Mouse (Mus musculus) heart, postnatal 0 days (tissue): ENCODE measurements around the gene Gpr119. TPM values are rescaled to one million over a fixed set of nuclear protein-coding genes. Genes with fewer than 3 reads are reported as not detected.

ENCODE experiments used
- ATAC-seq: fragments of 200-750 bp; cut with Nextera tagmentation; 2 replicates; pipeline ENCODE4 v1.8.0; 2017; ENCODE audit warnings: low read depth, moderate number of reproducible peaks, moderate library complexity; ENCODE audit not compliant: insufficient read depth
- DNase-seq: peaks from one replicate; pipeline ENCODE4 v3.0.0-alpha.2; 2016; ENCODE audit warnings: low spot score
- H3K27ac ChIP-seq: fragments of 300-500 bp; sonication (generic); 2 replicates; pipeline ENCODE4 v1.5.1; 2014; ENCODE audit warnings: low read depth, mild to moderate bottlenecking
- H3K27me3 ChIP-seq: fragments of 300-500 bp; sonication (generic); 2 replicates; pipeline ENCODE4 v1.6.1; 2014; ENCODE audit warnings: low read length, mixed read lengths; ENCODE audit not compliant: control insufficient read depth, insufficient read depth
- H3K36me3 ChIP-seq: fragments of 300-500 bp; sonication (generic); replicated peaks from 2 replicates; pipeline ENCODE4 v1.6.1; 2014; ENCODE audit warnings: low read length, mixed read lengths; ENCODE audit not compliant: control insufficient read depth, insufficient read depth
- H3K4me1 ChIP-seq: fragments of 300-500 bp; sonication (generic); 2 replicates; pipeline ENCODE4 v1.6.1; 2014; ENCODE audit warnings: antibody characterized with exemption; ENCODE audit not compliant: control insufficient read depth, insufficient read depth
- H3K4me2 ChIP-seq: fragments of 300-500 bp; sonication (generic); 2 replicates; pipeline ENCODE4 v1.6.1; 2014; ENCODE audit warnings: low read depth, mild to moderate bottlenecking, low read length, moderate library complexity
- H3K4me3 ChIP-seq: fragments of 300-500 bp; sonication (generic); 2 replicates; pipeline ENCODE4 v1.5.1; 2014; ENCODE audit warnings: low read depth, low read length
- H3K9ac ChIP-seq: fragments of 300-500 bp; sonication (generic); replicated peaks from 2 replicates; pipeline ENCODE4 v1.6.1; 2014; ENCODE audit warnings: low read depth, low read length, mixed read lengths
- H3K9me3 ChIP-seq: fragments of 300-500 bp; sonication (generic); replicated peaks from 2 replicates; pipeline ENCODE4 v1.6.1; 2016; ENCODE audit warnings: low read length; ENCODE audit not compliant: control insufficient read depth
- CTCF ChIP-seq: IDR thresholded peaks from 2 replicates; pipeline ENCODE4 v1.5.1; 2016; ENCODE audit warnings: antibody characterized with exemption, control low read depth, low read depth
- EP300 ChIP-seq: IDR thresholded peaks from 2 replicates; pipeline ENCODE4 v1.6.1; 2016; ENCODE audit warnings: antibody characterized with exemption, low read depth
- WGBS: fragments of 180-500 bp; shearing (Covaris S2); extraction: QIAGEN DNeasy Blood & Tissue Kit; methylation state at CpG from one replicate; pipeline ENCODE4 v1.1.7; 2014; 5-methylcytosine and 5-hydroxymethylcytosine counted together
- microRNA-seq: library from miRNA; unstranded; fragments of <30 nt; microRNA quantifications from one replicate; pipeline ENCODE4, GENCODE M21; 2016
- polyA plus RNA-seq: library from polyadenylated mRNA; unstranded; fragments of >200 nt; fragmentation: Nextera tagmentation; extraction: Ambion mirVana; gene quantifications from 2 replicates; pipeline ENCODE4 v1.2.1, GENCODE M21; 2015
- total RNA-seq: library from RNA; depleted of rRNA; stranded (reverse); fragments of >200 nt; gene quantifications from 2 replicates; pipeline ENCODE4 v1.2.3, GENCODE M21; 2014; ENCODE audit warnings: low replicate concordance; rRNA removed

Gpr119 gene
- total and polyA plus RNA-seq, 2 experiments from 2014 or later, result not detected

DNA sequence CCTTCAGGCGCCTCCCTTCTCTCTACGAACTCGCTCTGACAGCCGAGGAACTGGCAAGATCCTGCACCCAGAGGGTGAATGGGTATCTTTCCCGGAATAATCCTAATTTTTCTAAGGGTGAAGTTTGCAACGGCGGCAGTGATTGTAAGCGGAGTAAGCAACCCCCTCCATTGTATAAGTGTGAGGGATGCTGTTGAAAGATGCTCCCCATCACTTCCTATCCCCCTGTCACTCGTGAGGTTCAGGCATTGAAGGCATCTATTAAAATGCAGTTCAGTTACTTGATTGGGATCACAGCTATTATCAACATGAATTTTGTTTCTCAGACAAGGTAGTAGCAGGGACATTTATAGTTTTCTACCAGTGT is 50.2 kb downstream of the Gpr119 start:
- Histone ChIP-seq H3K27ac (no peak overlapping the region), H3K4me2 (peak overlapping the region; percentile 69), H3K9ac (peak overlapping the region; percentile 54), H3K9me3 (no peaks in the 10 kb centered on the region), H3K4me3 (peak overlapping the region; percentile 73), H3K4me1 (no peaks in the 10 kb centered on the region), H3K36me3 (no peaks in the 10 kb centered on the region), H3K27me3 (no peaks in the 10 kb centered on the region)
- TF ChIP-seq EP300 (no peak), CTCF (no peak)
- WGBS, result 13% methylated on average over 9 of the region's 9 CpGs
- no peak for ATAC-seq
- no peak for DNase-seq

DNA sequence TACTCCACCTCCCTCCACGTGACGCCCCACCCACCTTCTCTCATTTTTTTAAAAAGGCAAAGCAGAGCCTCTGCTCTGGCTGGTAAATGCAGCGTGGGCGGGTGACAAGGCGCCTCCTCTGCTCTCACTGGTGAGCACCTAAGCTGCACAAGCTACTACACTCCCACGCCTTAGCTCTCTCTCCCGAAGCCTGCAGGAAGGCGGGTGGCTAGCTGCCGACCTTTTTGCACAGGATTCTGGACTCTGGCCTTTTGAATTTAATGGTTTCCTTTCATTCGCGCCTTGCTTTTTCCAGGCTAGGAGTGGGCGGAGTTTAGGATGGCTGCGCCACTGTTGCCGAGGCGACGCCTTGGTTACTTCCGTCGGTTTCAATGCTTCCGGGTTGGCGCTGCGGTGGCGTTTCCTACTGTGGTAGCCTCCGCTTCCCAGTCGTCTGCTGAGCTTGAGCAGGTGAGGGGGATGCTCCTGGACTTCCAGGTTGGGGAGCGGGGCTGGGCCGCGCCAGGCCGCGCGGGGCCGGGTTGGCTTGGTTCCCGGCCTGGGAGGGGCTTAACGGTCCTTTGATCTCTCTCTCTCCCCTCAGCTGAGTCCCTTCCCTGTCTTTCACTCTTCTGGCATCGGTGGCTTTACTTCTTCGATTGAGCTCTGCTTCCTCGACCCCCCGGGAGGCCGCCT is 50.8 kb downstream of the Gpr119 start, which contains the start of gene Slc25a14:
Gene Slc25a14 (plus strand): TSS at position 35 of the 675 bp plus-strand sequence.
- Histone ChIP-seq H3K4me1 (no peaks in the 10 kb centered on the region), H3K27ac (peak within 1 kb of the TSS; percentile 46), H3K4me3 (peak within 1 kb of the TSS; percentile 73), H3K36me3 (no peaks in the 10 kb centered on the region), H3K9ac (peak within 1 kb of the TSS; percentile 54), H3K27me3 (no peaks in the 10 kb centered on the region), H3K9me3 (no peaks in the 10 kb centered on the region), H3K4me2 (peak within 1 kb of the TSS; percentile 69)
- no peak for TF ChIP-seq CTCF
- TF ChIP-seq EP300, result no peak; the same call in 1 of the 2 replicates
- 19% methylated on average over 38 of the region's 38 CpGs for WGBS
- DNase-seq (peak; percentile 69), ATAC-seq (peak; percentile 92)

DNA sequence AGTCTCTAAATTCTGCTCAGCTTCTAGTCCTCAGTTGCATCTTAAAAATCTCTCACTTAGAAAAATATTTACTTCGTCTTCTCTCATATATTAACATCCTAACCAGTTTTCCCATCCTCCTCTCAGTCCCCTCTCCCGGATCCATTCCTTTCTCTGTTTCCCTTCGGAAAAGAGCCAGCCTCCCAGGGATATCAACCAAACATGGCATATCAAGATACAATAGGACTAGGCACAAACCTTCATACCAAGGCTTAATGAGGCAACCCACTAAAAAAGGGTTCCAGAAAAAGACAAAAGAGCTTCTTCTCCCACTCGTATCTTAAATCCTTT is 51.3 kb downstream of the Gpr119 start:
- no peak overlapping the region for H3K9ac ChIP-seq
- 19% methylated on average over 4 of the region's 4 CpGs for WGBS
- no peaks in the 10 kb centered on the region for H3K27me3 ChIP-seq
- H3K9me3 ChIP-seq, result no peaks in the 10 kb centered on the region
- no peak for TF ChIP-seq EP300
- no peak for TF ChIP-seq CTCF
- no peaks in the 10 kb centered on the region for H3K36me3 ChIP-seq
- H3K27ac ChIP-seq, result peak overlapping the region; percentile 30
- DNase-seq (no peak), ATAC-seq (no peak)
- H3K4me3 ChIP-seq, result peak overlapping the region; percentile 73
- H3K4me1 ChIP-seq, result no peaks in the 10 kb centered on the region
- peak overlapping the region; percentile 69 for H3K4me2 ChIP-seq

Small RNAs within 50 kb of the gene (microRNA-seq; reads per million reads assigned to microRNA genes)
- gene Gm27828, result not detected

Other genes with a start within 250 kb of the Gpr119 start
- gene Elf4, start 211.3 kb downstream of the Gpr119 start, total RNA-seq, result 12.3 and 13.0 TPM in 2 replicates
- 4.1 and 4.6 TPM in 2 replicates for gene Elf4, start 211.3 kb downstream of the Gpr119 start, polyA plus RNA-seq
- gene Aifm1, start 160.9 kb downstream of the Gpr119 start, total RNA-seq, result 19.2 and 47.7 TPM in 2 replicates
- gene Aifm1, start 160.9 kb downstream of the Gpr119 start, polyA plus RNA-seq, result 120 and 127 TPM in 2 replicates
- 2.7 and 5.6 TPM in 2 replicates for gene Rab33a, start 155.2 kb downstream of the Gpr119 start, total RNA-seq
- gene Rab33a, start 155.2 kb downstream of the Gpr119 start, polyA plus RNA-seq, result 4.3 and 4.4 TPM in 2 replicates
- 17.3 and 18.6 TPM in 2 replicates for gene Zfp280c, start 80.0 kb downstream of the Gpr119 start, total RNA-seq
- gene Zfp280c, start 80.0 kb downstream of the Gpr119 start, polyA plus RNA-seq, result 3.6 and 4.8 TPM in 2 replicates
- gene Slc25a14, start 51.1 kb downstream of the Gpr119 start, total RNA-seq, result 2.5 TPM in 1 of 2 replicates, not detected in the other
- gene Slc25a14, start 51.1 kb downstream of the Gpr119 start, polyA plus RNA-seq, result 5.5 and 5.7 TPM in 2 replicates
- gene Rbmx2, start 20.5 kb upstream of the Gpr119 start, total RNA-seq, result 5.1 and 9.7 TPM in 2 replicates
- gene Rbmx2, start 20.5 kb upstream of the Gpr119 start, polyA plus RNA-seq, result 9.9 and 10.8 TPM in 2 replicates
- gene Gm595, start 203.2 kb upstream of the Gpr119 start, total RNA-seq, result not detected in 2 replicates
- gene Gm595, start 203.2 kb upstream of the Gpr119 start, polyA plus RNA-seq, result not detected in 2 replicates